Mouse (Mus musculus): ENCODE data around the gene Fmo4.

Fmo4 gene

GRCm38 (mm10) chr1:162813836-162814156 lies at the start of gene Fmo4:
Gene Fmo4 (minus strand): TSS chr1:162813972.
- no peak for DNase-seq (ENCODE audit: low spot score)

GRCm38 (mm10) chr1:162862328-162862727 lies 48.6 kb upstream of the Fmo4 start:
- DNase-seq (ENCODE audit: low spot score), result no peak

- no peak for DNase-seq (ENCODE audit: low spot score)
Measured at GRCm38 (mm10) chr1:162859996-162860605, 46.3 kb upstream of the Fmo4 start.

GRCm38 (mm10) chr1:162859545-162859976 lies 45.8 kb upstream of the Fmo4 start:
- no peak for DNase-seq (ENCODE audit: low spot score)

GRCm38 (mm10) chr1:162858748-162859130 lies 45.0 kb upstream of the Fmo4 start:
- no peak for DNase-seq (ENCODE audit: low spot score)

GRCm38 (mm10) chr1:162857766-162858747 lies 44.3 kb upstream of the Fmo4 start:
- DNase-seq (ENCODE audit: low spot score), result no peak

GRCm38 (mm10) chr1:162853812-162854482 lies 40.2 kb upstream of the Fmo4 start:
- no peak for DNase-seq (ENCODE audit: low spot score)

GRCm38 (mm10) chr1:162847554-162847953 lies 33.8 kb upstream of the Fmo4 start:
- DNase-seq (ENCODE audit: low spot score), result no peak

GRCm38 (mm10) chr1:162840211-162840610 lies 26.4 kb upstream of the Fmo4 start:
- DNase-seq (ENCODE audit: low spot score), result no peak

- no peak for DNase-seq (ENCODE audit: low spot score)
Measured at GRCm38 (mm10) chr1:162838976-162839375, 25.2 kb upstream of the Fmo4 start.

- DNase-seq (ENCODE audit: low spot score), result no peak
Measured at GRCm38 (mm10) chr1:162834342-162834741, 20.6 kb upstream of the Fmo4 start.

- DNase-seq (ENCODE audit: low spot score), result no peak
Measured at GRCm38 (mm10) chr1:162832574-162832953, 18.8 kb upstream of the Fmo4 start.

- DNase-seq (ENCODE audit: low spot score), result no peak
Measured at GRCm38 (mm10) chr1:162831838-162832573, 18.2 kb upstream of the Fmo4 start.

GRCm38 (mm10) chr1:162819280-162819679 lies 5.5 kb upstream of the Fmo4 start:
- DNase-seq (ENCODE audit: low spot score), result no peak

- no peak for DNase-seq (ENCODE audit: low spot score)
Measured at GRCm38 (mm10) chr1:162815381-162816127, 1.8 kb upstream of the Fmo4 start.

GRCm38 (mm10) chr1:162814932-162815331 lies 1.2 kb upstream of the Fmo4 start:
- no peak for DNase-seq (ENCODE audit: low spot score)

- no peak for DNase-seq (ENCODE audit: low spot score)
Measured at GRCm38 (mm10) chr1:162813143-162813835, 483 bp downstream of the Fmo4 start.

- DNase-seq (ENCODE audit: low spot score), result no peak
Measured at GRCm38 (mm10) chr1:162808541-162808940, 5.2 kb downstream of the Fmo4 start.

- no peak for DNase-seq (ENCODE audit: low spot score)
Measured at GRCm38 (mm10) chr1:162807441-162807840, 6.3 kb downstream of the Fmo4 start.

GRCm38 (mm10) chr1:162805011-162805410 lies 8.8 kb downstream of the Fmo4 start:
- no peak for DNase-seq (ENCODE audit: low spot score)

- DNase-seq (ENCODE audit: low spot score), result no peak
Measured at GRCm38 (mm10) chr1:162796441-162796840, 17.3 kb downstream of the Fmo4 start.

Data from left cerebral cortex, adult 11 months (tissue).